Mouse (Mus musculus) lung, adult 2 months (tissue): ENCODE data around the gene Ntpcr.

Source experiments
- CTCF ChIP-seq: fragments of 200-500 bp; IDR thresholded peaks from 2 replicates; pipeline ENCODE4 v1.5.1; 2011; ENCODE audit warnings: mild to moderate bottlenecking, low read length, control low read depth; ENCODE audit not compliant: insufficient read depth
- POLR2A ChIP-seq: fragments of 200-500 bp; IDR thresholded peaks from 2 replicates; pipeline ENCODE4 v1.6.1; 2011; ENCODE audit warnings: low read depth, mild to moderate bottlenecking, control low read depth, low read length, borderline replicate concordance; ENCODE audit errors: extremely low read depth

- TF ChIP-seq POLR2A: no peak
- no peak for TF ChIP-seq CTCF
Observed at GRCm38 (mm10) chr8:125690166-125690915, 39.4 kb upstream of the Ntpcr start.
